Mouse (Mus musculus) frontal cortex, postnatal 14 days (tissue): ENCODE results near the gene Gm49661.

Experiments
- DNase-seq, 2 experiments: peaks; one replicate each; pipeline ENCODE4 v3.0.0; 2022; ENCODE audit warnings: low spot score in 2 of 2

Gene Gm49661

DNA sequence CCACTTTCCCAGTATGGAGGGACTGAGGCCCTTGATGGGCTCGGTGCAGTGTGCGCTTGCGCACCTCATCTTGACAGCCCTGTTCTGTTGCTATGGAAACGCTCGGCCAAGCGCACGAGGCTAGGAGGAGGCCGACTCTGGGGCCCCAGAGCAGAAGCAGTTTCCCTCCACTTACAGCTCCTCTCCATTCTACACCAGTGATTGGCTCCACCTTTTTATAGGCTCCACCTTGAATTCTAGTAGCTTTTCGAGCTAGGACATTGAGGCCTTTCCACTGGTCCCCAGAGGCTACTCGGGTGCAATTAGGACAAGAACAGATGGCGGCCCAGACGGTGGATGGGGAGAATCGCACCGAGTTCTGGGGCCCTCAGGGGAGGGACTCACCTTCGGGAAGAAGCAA is 34.4 kb downstream of the Gm49661 start:
- DNase-seq = no peak

GRCm38 (mm10) chr8:84933767-84934559 is 35.3 kb downstream of the Gm49661 start:
- no peak for DNase-seq

DNA sequence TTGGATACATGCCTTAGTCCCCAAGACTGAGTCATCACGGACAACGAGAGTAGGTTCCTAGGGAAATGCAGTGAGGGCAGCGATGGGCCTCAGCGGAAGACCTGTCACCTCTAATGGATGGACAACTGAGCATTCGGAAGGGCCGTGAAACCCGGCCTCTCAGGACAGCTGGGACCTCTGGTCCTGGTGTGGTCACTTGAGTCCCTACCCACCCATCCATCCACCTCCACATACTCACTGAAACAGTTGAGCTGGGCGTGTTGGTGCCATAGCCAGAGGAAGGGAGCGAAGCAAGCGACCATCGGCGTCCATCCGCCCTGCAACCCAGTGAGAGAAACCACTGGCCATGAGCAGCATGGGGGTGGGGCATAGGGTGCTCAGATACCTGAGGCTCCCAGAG is 38.7 kb downstream of the Gm49661 start:
- DNase-seq = no peak

GRCm38 (mm10) chr8:84928456-84929306 is 40.6 kb downstream of the Gm49661 start:
- DNase-seq = peak in 1 of 2 experiments; percentile 49

DNA sequence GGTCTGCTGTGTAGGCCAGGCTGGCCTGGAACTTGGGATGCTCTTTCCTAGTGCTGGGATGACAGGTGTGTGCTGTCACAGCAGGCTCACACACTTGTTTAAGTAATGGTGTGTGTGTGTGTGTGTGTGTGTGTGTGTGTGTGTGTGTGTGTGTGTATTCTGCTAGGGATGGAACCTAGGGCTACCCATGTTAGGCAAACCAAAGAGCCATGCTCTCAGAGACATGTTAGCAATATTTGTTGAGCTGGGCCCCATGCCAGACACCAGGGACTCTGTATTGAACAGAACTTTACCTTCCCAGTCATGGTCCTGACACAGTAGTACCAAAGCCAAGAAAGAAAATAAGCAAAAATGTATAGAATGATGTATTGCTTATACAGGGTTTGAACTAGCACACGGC is 41.7 kb downstream of the Gm49661 start:
- no peak for DNase-seq

DNA sequence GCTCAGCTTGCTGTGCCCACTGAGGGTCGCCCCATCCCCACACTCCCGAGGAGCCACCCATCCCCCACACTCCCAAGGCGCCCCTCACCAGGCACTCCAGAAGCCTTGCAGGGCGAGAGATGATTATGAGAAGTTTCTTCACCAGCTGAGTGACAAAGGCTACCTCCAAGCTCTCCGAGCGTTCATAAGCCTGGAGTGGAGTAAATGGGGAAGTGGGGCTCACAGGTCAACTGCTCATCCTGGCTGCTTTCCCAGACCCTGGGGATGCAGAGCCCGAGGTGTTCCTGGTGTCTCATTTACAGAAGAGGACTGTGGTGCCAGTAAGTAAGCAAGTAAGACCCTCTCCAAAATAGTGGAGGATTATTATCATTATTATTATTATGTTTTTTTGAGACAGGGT is 43.7 kb downstream of the Gm49661 start:
- DNase-seq = no peak

GRCm38 (mm10) chr8:84921596-84921995 is 47.6 kb downstream of the Gm49661 start:
- DNase-seq = no peak

DNA sequence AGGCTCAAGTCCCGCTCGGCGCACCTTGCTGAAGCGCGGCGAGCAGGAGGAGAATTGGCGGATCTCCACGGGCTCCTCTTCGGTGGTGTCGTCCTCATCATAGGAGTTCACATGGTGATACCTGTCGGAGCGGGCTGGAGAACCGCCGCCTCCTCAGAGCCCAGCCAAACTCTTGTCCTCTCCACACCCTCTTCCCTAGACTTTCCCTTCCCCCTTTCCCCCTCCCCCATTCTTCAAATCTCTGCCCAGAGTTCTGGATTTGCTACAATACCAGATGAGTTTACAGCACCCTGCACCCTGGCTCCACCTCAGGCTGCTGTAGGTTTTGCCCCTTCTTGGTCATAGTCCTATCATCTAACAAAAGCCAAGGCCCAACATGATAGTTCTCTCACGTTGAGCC is 50.6 kb downstream of the Gm49661 start:
- DNase-seq = no peak

DNA sequence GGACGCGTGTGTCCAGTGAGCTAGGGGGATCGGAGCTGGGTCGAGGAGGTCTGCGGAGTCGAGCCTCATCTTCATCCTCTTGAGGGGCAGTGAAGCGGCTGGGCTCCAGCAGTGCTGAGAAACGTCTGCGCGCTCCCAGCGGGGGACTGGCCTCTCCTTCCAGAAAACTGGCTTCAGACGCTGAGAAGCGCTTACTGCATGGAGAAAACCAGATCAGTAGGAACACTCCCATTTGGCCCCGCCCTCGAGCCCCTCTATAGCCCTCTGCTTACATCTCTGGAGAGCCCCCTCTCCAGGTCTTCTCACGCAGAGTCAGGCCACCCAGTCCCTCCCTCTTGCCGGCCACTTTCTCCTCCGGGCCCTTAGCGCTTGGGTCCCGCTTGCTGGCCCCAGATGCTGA is 51.5 kb downstream of the Gm49661 start:
- no peak for DNase-seq
